Mouse (Mus musculus) CH12.LX (cell line): ENCODE measurements around the gene Got2. TPM values are rescaled to one million over a fixed set of nuclear protein-coding genes. Genes with fewer than 3 reads are reported as not detected.

Experiments
- DNase-seq: peaks from one replicate; pipeline ENCODE4 v3.0.0-alpha.2; 2013; ENCODE audit errors: extremely low read depth
- H3K27ac ChIP-seq: 2 replicates; pipeline ENCODE4 v1.5.1; 2012; ENCODE audit warnings: low read depth, mild to moderate bottlenecking, control low read depth, moderate library complexity; ENCODE audit not compliant: insufficient read depth
- H3K27me3 ChIP-seq: replicated peaks from 2 replicates; pipeline ENCODE3; 2012; ENCODE audit warnings: inconsistent platforms
- H3K36me3 ChIP-seq, 2 experiments: replicated peaks in 1 of 2; 2 replicates each; pipeline versions ENCODE3 to v1.6.1; 2012; ENCODE audit warnings: inconsistent platforms in 1 of 2, low read length in 1 of 2, mild to moderate bottlenecking in 1 of 2, mixed read lengths in 1 of 2, moderate library complexity in 1 of 2; ENCODE audit not compliant: control insufficient read depth in 1 of 2, insufficient read depth in 1 of 2
- H3K4me1 ChIP-seq, 2 experiments: 2 replicates each; pipeline ENCODE4 v1.6.1; 2012; ENCODE audit warnings: inconsistent platforms in 1 of 2, moderate library complexity in 1 of 2; ENCODE audit not compliant: insufficient read depth in 2 of 2, control insufficient read depth in 1 of 2
- H3K4me2 ChIP-seq: 2 replicates; pipeline ENCODE4 v1.6.1; 2012; ENCODE audit warnings: low read depth, mild to moderate bottlenecking, control low read depth; ENCODE audit not compliant: poor library complexity, insufficient read depth, severe bottlenecking
- H3K4me3 ChIP-seq, 3 experiments: fragments of 150-350 bp in 1 of 3; sonication (generic) in 1 of 3; replicated peaks in 1 of 3; 2 replicates each; pipeline versions ENCODE3 to v1.5.1; 2011 to 2012; ENCODE audit warnings: low read depth in 2 of 3, low read length in 2 of 3, mild to moderate bottlenecking in 2 of 3, moderate library complexity in 2 of 3, control low read depth in 1 of 3, improper control_type of control experiment in 1 of 3, inconsistent platforms in 1 of 3, mixed read lengths in 1 of 3; ENCODE audit not compliant: poor library complexity in 1 of 3
- H3K79me2 ChIP-seq: replicated peaks from 2 replicates; pipeline ENCODE4 v1.6.1; 2012; ENCODE audit warnings: mild to moderate bottlenecking, moderate library complexity; ENCODE audit not compliant: control insufficient read depth, poor library complexity, insufficient read depth, severe bottlenecking; ENCODE audit errors: extremely low read depth
- H3K9ac ChIP-seq: 2 replicates; pipeline ENCODE4 v1.6.1; 2012; ENCODE audit warnings: low read depth, mild to moderate bottlenecking, control low read depth, moderate library complexity; ENCODE audit not compliant: insufficient read depth
- H3K9me3 ChIP-seq: replicated peaks from 2 replicates; pipeline ENCODE3; 2012; ENCODE audit warnings: low read length, inconsistent platforms, mixed read lengths
- BHLHE40 ChIP-seq: IDR thresholded peaks from 2 replicates; pipeline ENCODE4 v1.6.1; 2011; ENCODE audit warnings: mild to moderate bottlenecking, low read depth, low read length, improper control_type of control experiment
- CHD1 ChIP-seq: IDR thresholded peaks from 2 replicates; pipeline ENCODE4 v1.6.1; 2012; ENCODE audit warnings: low read depth, low read length, improper control_type of control experiment, inconsistent platforms
- CTCF ChIP-seq, 2 experiments: IDR thresholded peaks in 1 of 2; conservative IDR thresholded peaks in 1 of 2; 2 replicates each; pipeline ENCODE4 v1.5.1; 2011 to 2012; ENCODE audit warnings: low read depth in 2 of 2, low read length in 2 of 2, improper control_type of control experiment in 1 of 2, inconsistent platforms in 1 of 2, mild to moderate bottlenecking in 1 of 2, moderate library complexity in 1 of 2
- ELF1 ChIP-seq: IDR thresholded peaks from 2 replicates; pipeline ENCODE4 v1.6.1; 2014; ENCODE audit warnings: low read depth, mild to moderate bottlenecking, inconsistent platforms, low read length, improper control_type of control experiment
- EP300 ChIP-seq: IDR thresholded peaks from 2 replicates; pipeline ENCODE4 v1.6.1; 2011; ENCODE audit warnings: low read length, improper control_type of control experiment
- ETS1 ChIP-seq: conservative IDR thresholded peaks from 2 replicates; pipeline ENCODE4 v1.6.1; 2012; ENCODE audit warnings: low read depth, mild to moderate bottlenecking, inconsistent platforms, low read length, improper control_type of control experiment, moderate library complexity
- GABPA ChIP-seq: IDR thresholded peaks from 2 replicates; pipeline ENCODE4 v1.6.1; 2012; ENCODE audit warnings: low read depth, low read length, improper control_type of control experiment, inconsistent platforms; ENCODE audit not compliant: insufficient replicate concordance
- HCFC1 ChIP-seq: IDR thresholded peaks from 2 replicates; pipeline ENCODE4 v1.6.1; 2012; ENCODE audit warnings: low read depth, mild to moderate bottlenecking, inconsistent platforms, low read length, improper control_type of control experiment
- IRF4 ChIP-seq: IDR thresholded peaks from 2 replicates; pipeline ENCODE4 v1.6.1; 2014; ENCODE audit warnings: low read depth, mild to moderate bottlenecking, inconsistent platforms, low read length, improper control_type of control experiment
- JUND ChIP-seq: conservative IDR thresholded peaks from 2 replicates; pipeline ENCODE4 v1.6.1; 2011; ENCODE audit warnings: low read depth, low read length, improper control_type of control experiment
- MAFK ChIP-seq: IDR thresholded peaks from 2 replicates; pipeline ENCODE4 v1.6.1; 2011; ENCODE audit warnings: low read length, improper control_type of control experiment; ENCODE audit not compliant: insufficient replicate concordance
- MAX ChIP-seq: IDR thresholded peaks from 2 replicates; pipeline ENCODE4 v1.6.1; 2011; ENCODE audit warnings: low read length, improper control_type of control experiment
- MEF2A ChIP-seq: IDR thresholded peaks from 2 replicates; pipeline ENCODE4 v1.6.1; 2014; ENCODE audit warnings: low read depth, mild to moderate bottlenecking, inconsistent platforms, low read length, improper control_type of control experiment, borderline replicate concordance
- MXI1 ChIP-seq: IDR thresholded peaks from 2 replicates; pipeline ENCODE4 v1.6.1; 2011; ENCODE audit warnings: mild to moderate bottlenecking, low read depth, low read length, improper control_type of control experiment
- NELFE ChIP-seq: IDR thresholded peaks from 2 replicates; pipeline ENCODE4 v1.6.1; 2011; ENCODE audit warnings: low read depth, low read length, improper control_type of control experiment
- NRF1 ChIP-seq: IDR thresholded peaks from 2 replicates; pipeline ENCODE4 v1.6.1; 2014; ENCODE audit warnings: low read depth, mild to moderate bottlenecking, inconsistent platforms, low read length, improper control_type of control experiment, moderate library complexity
- POLR2A ChIP-seq: IDR thresholded peaks from 2 replicates; pipeline ENCODE4 v1.6.1; 2011; ENCODE audit warnings: low read depth, mild to moderate bottlenecking, improper control_type of control experiment, low read length
- RAD21 ChIP-seq: IDR thresholded peaks from 2 replicates; pipeline ENCODE4 v1.6.1; 2011; ENCODE audit warnings: low read depth, mild to moderate bottlenecking, low read length, improper control_type of control experiment, moderate library complexity
- TCF12 ChIP-seq: IDR thresholded peaks from 2 replicates; pipeline ENCODE4 v1.6.1; 2014; ENCODE audit warnings: low read depth, mild to moderate bottlenecking, inconsistent platforms, low read length, improper control_type of control experiment
- USF1 ChIP-seq: IDR thresholded peaks from 2 replicates; pipeline ENCODE4 v1.6.1; 2014; ENCODE audit warnings: low read depth, mild to moderate bottlenecking, inconsistent platforms, low read length, improper control_type of control experiment
- ZC3H11A ChIP-seq: IDR thresholded peaks from 2 replicates; pipeline ENCODE4 v1.6.1; 2012; ENCODE audit warnings: low read depth, mild to moderate bottlenecking, inconsistent platforms, low read length, improper control_type of control experiment
- ZKSCAN1 ChIP-seq: IDR thresholded peaks from 2 replicates; pipeline ENCODE4 v1.6.1; 2012; ENCODE audit warnings: low read depth, inconsistent platforms, low read length, improper control_type of control experiment, borderline replicate concordance
- dilution Hi-C: fragments of 300-500 bp; cut with MboI; formaldehyde crosslinking; loops from 2 replicates; pipeline ENCODE4 v1.14.3; 2020; ENCODE audit warnings: low sequenced_read_pairs; ENCODE audit not compliant: extremely low pct_unique_long_range_greater_than_20kb, extremely low pct_ligation_motif_present
- in situ Hi-C: fragments of 300-500 bp; cut with MboI; formaldehyde crosslinking; loops from 3 replicates; pipeline ENCODE4 v1.14.3; 2019; ENCODE audit warnings: low sequenced_read_pairs, low pct_ligation_motif_present, low pct_unique_long_range_greater_than_20kb, mixed read lengths
- polyA plus RNA-seq: library from polyadenylated mRNA; unstranded; fragments of >175 nt; gene quantifications from 2 replicates; pipeline ENCODE4 v1.2.1, GENCODE M21; 2012; ENCODE audit warnings: low read depth; ENCODE audit not compliant: insufficient read length
- total RNA-seq, 2 experiments: library from RNA; depleted of rRNA; stranded (reverse); fragments of 300-350 nt in 1 of 2; fragments of >200 nt in 1 of 2; gene quantifications; 2 replicates each; pipeline ENCODE4 v1.2.3; 2012 to 2014

Got2 gene
- total and polyA plus RNA-seq, 3 experiments = 283 to 489 (median 303) TPM

- H3K4me1 ChIP-seq = peaks cover 10 to 26% of the 10 kb centered on the region in 2 experiments
- H3K9me3 ChIP-seq = no peaks in the 10 kb centered on the region
- peak overlapping the region; percentile 55 for H3K27ac ChIP-seq
- H3K27me3 ChIP-seq = no peaks in the 10 kb centered on the region
- H3K79me2 ChIP-seq = peaks cover 3% of the 10 kb centered on the region; the same call in 1 of the 2 replicates
- TF ChIP-seq NELFE = no peak
- no peak for TF ChIP-seq MAX
- TF ChIP-seq IRF4 = peak; percentile 37; the same call in 1 of the 2 replicates
- TF ChIP-seq JUND = no peak
- TF ChIP-seq EP300 = no peak
- no peak for TF ChIP-seq ZKSCAN1
- 0 out of 2 replicates have a peak, but pooled peaks have one; percentile 16 for TF ChIP-seq ELF1
- peak; percentile 17; the same call in 1 of the 2 replicates for TF ChIP-seq MAFK
- 0 out of 2 replicates have a peak, but pooled peaks have one; percentile 35 for TF ChIP-seq CHD1
- no peak for TF ChIP-seq NRF1
- TF ChIP-seq BHLHE40 = peak; percentile 57; the same call in 1 of the 2 replicates
- TF ChIP-seq TCF12 = 0 out of 2 replicates have a peak, but pooled peaks have one; percentile 23
- TF ChIP-seq ETS1 = peak; percentile 44; the same call in 1 of the 2 replicates
- TF ChIP-seq HCFC1 = no peak
- 0 out of 2 replicates have a peak, but pooled peaks have one; percentile 11 for TF ChIP-seq MEF2A
- TF ChIP-seq, all 38 proteins: peak for 8
- Histone ChIP-seq H3K4me3 (peak overlapping the region in 1 of 3 experiments; percentile 13), H3K9ac (no peak overlapping the region), H3K4me2 (no peak overlapping the region), H3K36me3 (peaks cover 40 to 58% of the 10 kb centered on the region in 2 experiments)
- no peak for DNase-seq
- dilution Hi-C loops (no loop called here), in situ Hi-C loops (no loop called here)
These were observed 39.4 kb downstream of the Got2 start for GRCm38 (mm10) chr8:95848734-95849464.

GRCm38 (mm10) chr8:95848061-95848551 is 40.2 kb downstream of the Got2 start:
- no peak overlapping the region for H3K9ac ChIP-seq
- dilution Hi-C loops (no loop called here), in situ Hi-C loops (no loop called here)
- no peaks in the 10 kb centered on the region for H3K9me3 ChIP-seq
- no peaks in the 10 kb centered on the region for H3K27me3 ChIP-seq
- H3K36me3 ChIP-seq = peaks cover 48 to 66% of the 10 kb centered on the region in 2 experiments
- H3K4me2 ChIP-seq = no peak overlapping the region
- no peak overlapping the region for H3K4me3 ChIP-seq
- H3K79me2 ChIP-seq = peaks cover 3% of the 10 kb centered on the region; the same call in 1 of the 2 replicates
- DNase-seq = no peak
- TF ChIP-seq POLR2A = no peak
- TF ChIP-seq MXI1 = no peak
- no peak for TF ChIP-seq CHD1
- no peak for TF ChIP-seq USF1
- no peak for TF ChIP-seq NELFE
- TF ChIP-seq IRF4 = no peak
- no peak for TF ChIP-seq CTCF (conservative IDR thresholded peaks at IDR 0.05 in 1 of 2, IDR thresholded peaks at IDR 0.05 in 1 of 2; ENCODE audit: low read depth in 2 of 2, low read length in 2 of 2)
- TF ChIP-seq ZC3H11A = no peak
- no peak for TF ChIP-seq GABPA
- no peak for TF ChIP-seq RAD21
- H3K4me1 ChIP-seq = peaks cover 10 to 21% of the 10 kb centered on the region in 2 experiments
- no peak overlapping the region for H3K27ac ChIP-seq
